Mouse (Mus musculus): ENCODE data around the gene Plcb4. TPM values are rescaled to one million over a fixed set of nuclear protein-coding genes. Genes with fewer than 3 reads are reported as not detected.

The Plcb4 gene
- total and polyA plus RNA-seq, 2 experiments from 2014 or later, result 31.4 to 66.6 TPM

GRCm38 (mm10) chr2:135847738-135848137, 188.9 kb downstream of the Plcb4 start:
- H3K4me3 ChIP-seq (ENCODE audit: low read depth, low read length), result no peak overlapping the region
- no peaks in the 10 kb centered on the region for H3K27me3 ChIP-seq (ENCODE audit: insufficient read depth, low read length)
- no peaks in the 10 kb centered on the region for H3K36me3 ChIP-seq (ENCODE audit: insufficient read depth, low read length)
- no peak overlapping the region for H3K9ac ChIP-seq (replicated peaks; ENCODE audit: low read length, poor library complexity, severe bottlenecking)
- ATAC-seq (ENCODE audit: low FRiP score) (no peak), DNase-seq (ENCODE audit: low spot score) (no peak)
- no peaks in the 10 kb centered on the region for H3K9me3 ChIP-seq (ENCODE audit: low read length)
- H3K4me1 ChIP-seq (ENCODE audit: insufficient read depth, low read length), result 0 out of 2 replicates have a peak, but pooled peaks cover 2% of the 10 kb centered on the region
- 77% methylated on average over 5 of the region's 6 CpGs for WGBS
- no peak overlapping the region for H3K4me2 ChIP-seq (ENCODE audit: low read depth, low read length, poor library complexity, severe bottlenecking)
- no peak for TF ChIP-seq CTCF (IDR thresholded peaks at IDR 0.05)
- H3K27ac ChIP-seq (ENCODE audit: low read depth, low read length), result no peak overlapping the region

GRCm38 (mm10) chr2:135848169-135848568, 189.4 kb downstream of the Plcb4 start:
- no peak for DNase-seq (ENCODE audit: low spot score)
- no peak for TF ChIP-seq CTCF (IDR thresholded peaks at IDR 0.05)
- no peak overlapping the region for H3K9ac ChIP-seq (replicated peaks; ENCODE audit: low read length, poor library complexity, severe bottlenecking)
- H3K4me2 ChIP-seq (ENCODE audit: low read depth, low read length, poor library complexity, severe bottlenecking), result no peak overlapping the region
- H3K27ac ChIP-seq (ENCODE audit: low read depth, low read length), result no peak overlapping the region
- H3K4me3 ChIP-seq (ENCODE audit: low read depth, low read length), result no peak overlapping the region
- ATAC-seq (ENCODE audit: low FRiP score), result no peak
- H3K9me3 ChIP-seq (ENCODE audit: low read length), result no peaks in the 10 kb centered on the region
- H3K36me3 ChIP-seq (ENCODE audit: insufficient read depth, low read length), result no peaks in the 10 kb centered on the region
- no peaks in the 10 kb centered on the region for H3K27me3 ChIP-seq (ENCODE audit: insufficient read depth, low read length)
- WGBS, result 79% methylated on average over 4 of the region's 4 CpGs
- H3K4me1 ChIP-seq (ENCODE audit: insufficient read depth, low read length), result 0 out of 2 replicates have a peak, but pooled peaks cover 2% of the 10 kb centered on the region

- Histone ChIP-seq H3K27ac (ENCODE audit: low read depth, low read length) (peak overlapping the region; percentile 32; the same call in 1 of the 2 replicates), H3K9ac (replicated peaks; ENCODE audit: low read length, poor library complexity, severe bottlenecking) (no peak overlapping the region), H3K4me1 (ENCODE audit: insufficient read depth, low read length) (0 out of 2 replicates have a peak, but pooled peaks cover 2% of the 10 kb centered on the region), H3K4me2 (ENCODE audit: low read depth, low read length, poor library complexity, severe bottlenecking) (no peak overlapping the region), H3K36me3 (ENCODE audit: insufficient read depth, low read length) (no peaks in the 10 kb centered on the region), H3K9me3 (ENCODE audit: low read length) (no peaks in the 10 kb centered on the region), H3K4me3 (ENCODE audit: low read depth, low read length) (no peak overlapping the region), H3K27me3 (ENCODE audit: insufficient read depth, low read length) (no peaks in the 10 kb centered on the region)
- 78% methylated on average over 5 of the region's 5 CpGs for WGBS
- DNase-seq (ENCODE audit: low spot score) (no peak), ATAC-seq (ENCODE audit: low FRiP score) (no peak)
- TF ChIP-seq CTCF (IDR thresholded peaks at IDR 0.05), result no peak
Observed at GRCm38 (mm10) chr2:135851964-135852363, 193.2 kb downstream of the Plcb4 start.

GRCm38 (mm10) chr2:135853085-135853484, 194.3 kb downstream of the Plcb4 start:
- no peaks in the 10 kb centered on the region for H3K9me3 ChIP-seq (ENCODE audit: low read length)
- H3K4me3 ChIP-seq (ENCODE audit: low read depth, low read length), result no peak overlapping the region
- WGBS, result 81% methylated on average over 2 of the region's 2 CpGs
- no peak overlapping the region for H3K27ac ChIP-seq (ENCODE audit: low read depth, low read length)
- H3K4me2 ChIP-seq (ENCODE audit: low read depth, low read length, poor library complexity, severe bottlenecking), result no peak overlapping the region
- no peaks in the 10 kb centered on the region for H3K36me3 ChIP-seq (ENCODE audit: insufficient read depth, low read length)
- 0 out of 2 replicates have a peak, but pooled peaks cover 2% of the 10 kb centered on the region for H3K4me1 ChIP-seq (ENCODE audit: insufficient read depth, low read length)
- ATAC-seq (ENCODE audit: low FRiP score) (no peak), DNase-seq (ENCODE audit: low spot score) (no peak)
- no peak for TF ChIP-seq CTCF (IDR thresholded peaks at IDR 0.05)
- no peaks in the 10 kb centered on the region for H3K27me3 ChIP-seq (ENCODE audit: insufficient read depth, low read length)
- no peak overlapping the region for H3K9ac ChIP-seq (replicated peaks; ENCODE audit: low read length, poor library complexity, severe bottlenecking)

GRCm38 (mm10) chr2:135854059-135854458, 195.2 kb downstream of the Plcb4 start:
- 89% methylated on average over 2 of the region's 2 CpGs for WGBS
- H3K4me3 ChIP-seq (ENCODE audit: low read depth, low read length), result no peak overlapping the region
- no peak overlapping the region for H3K4me2 ChIP-seq (ENCODE audit: low read depth, low read length, poor library complexity, severe bottlenecking)
- no peaks in the 10 kb centered on the region for H3K27me3 ChIP-seq (ENCODE audit: insufficient read depth, low read length)
- 0 out of 2 replicates have a peak, but pooled peaks cover 2% of the 10 kb centered on the region for H3K4me1 ChIP-seq (ENCODE audit: insufficient read depth, low read length)
- no peak overlapping the region for H3K27ac ChIP-seq (ENCODE audit: low read depth, low read length)
- DNase-seq (ENCODE audit: low spot score) (no peak), ATAC-seq (ENCODE audit: low FRiP score) (no peak)
- no peak overlapping the region for H3K9ac ChIP-seq (replicated peaks; ENCODE audit: low read length, poor library complexity, severe bottlenecking)
- no peaks in the 10 kb centered on the region for H3K9me3 ChIP-seq (ENCODE audit: low read length)
- no peak for TF ChIP-seq CTCF (IDR thresholded peaks at IDR 0.05)
- H3K36me3 ChIP-seq (ENCODE audit: insufficient read depth, low read length), result no peaks in the 10 kb centered on the region

- no peak for DNase-seq (ENCODE audit: low spot score)
- H3K9ac ChIP-seq (replicated peaks; ENCODE audit: low read length, poor library complexity, severe bottlenecking), result no peak overlapping the region
- no peaks in the 10 kb centered on the region for H3K9me3 ChIP-seq (ENCODE audit: low read length)
- no peak overlapping the region for H3K4me3 ChIP-seq (ENCODE audit: low read depth, low read length)
- no peak for TF ChIP-seq CTCF (IDR thresholded peaks at IDR 0.05)
- 57% methylated on average over 6 of the region's 6 CpGs for WGBS
- H3K4me1 ChIP-seq (ENCODE audit: insufficient read depth, low read length), result 0 out of 2 replicates have a peak, but pooled peaks cover 2% of the 10 kb centered on the region
- no peak overlapping the region for H3K4me2 ChIP-seq (ENCODE audit: low read depth, low read length, poor library complexity, severe bottlenecking)
- H3K27ac ChIP-seq (ENCODE audit: low read depth, low read length), result no peak overlapping the region
- H3K36me3 ChIP-seq (ENCODE audit: insufficient read depth, low read length), result no peaks in the 10 kb centered on the region
- H3K27me3 ChIP-seq (ENCODE audit: insufficient read depth, low read length), result no peaks in the 10 kb centered on the region
- no peak for ATAC-seq (ENCODE audit: low FRiP score)
Observed at GRCm38 (mm10) chr2:135855890-135856490, 197.2 kb downstream of the Plcb4 start.
